Mouse (Mus musculus) midbrain, embryonic 16.5 days (tissue): ENCODE data around the gene Nxph3. TPM values are rescaled to one million over a fixed set of nuclear protein-coding genes. Genes with fewer than 3 reads are reported as not detected.

Source experiments
- ATAC-seq: fragments of 200-750 bp; cut with Nextera tagmentation; 2 replicates; pipeline ENCODE4 v1.8.0; 2017; ENCODE audit warnings: moderate TSS enrichment
- H3K27ac ChIP-seq: fragments of 300-500 bp; sonication (generic); 2 replicates; pipeline ENCODE4 v1.5.1; 2014; ENCODE audit warnings: mild to moderate bottlenecking, low read length, mixed read lengths
- H3K27me3 ChIP-seq: fragments of 300-500 bp; sonication (generic); 2 replicates; pipeline ENCODE4 v1.6.1; 2014; ENCODE audit warnings: low read depth, low read length, mixed read lengths; ENCODE audit not compliant: control insufficient read depth, insufficient read depth
- H3K36me3 ChIP-seq: fragments of 300-500 bp; sonication (generic); 2 replicates; pipeline ENCODE4 v1.6.1; 2014; ENCODE audit warnings: mild to moderate bottlenecking, low read length, moderate library complexity, mixed read lengths; ENCODE audit not compliant: control insufficient read depth, insufficient read depth
- H3K4me1 ChIP-seq: fragments of 300-500 bp; sonication (generic); 2 replicates; pipeline ENCODE4 v1.6.1; 2014; ENCODE audit warnings: mild to moderate bottlenecking, low read length, mixed read lengths; ENCODE audit not compliant: control insufficient read depth, insufficient read depth
- H3K4me2 ChIP-seq: fragments of 300-500 bp; sonication (generic); 2 replicates; pipeline ENCODE4 v1.6.1; 2014; ENCODE audit warnings: mild to moderate bottlenecking, low read length, mixed read lengths
- H3K4me3 ChIP-seq: fragments of 300-500 bp; sonication (generic); 2 replicates; pipeline ENCODE4 v1.5.1; 2014; ENCODE audit warnings: low read depth, mild to moderate bottlenecking, low read length, moderate library complexity, mixed read lengths
- H3K9ac ChIP-seq: fragments of 300-500 bp; sonication (generic); 2 replicates; pipeline ENCODE4 v1.6.1; 2014; ENCODE audit warnings: low read depth, low read length, mixed read lengths
- H3K9me3 ChIP-seq: fragments of 300-500 bp; sonication (generic); replicated peaks from 2 replicates; pipeline ENCODE4 v1.6.1; 2014; ENCODE audit warnings: mild to moderate bottlenecking, low read length, mixed read lengths; ENCODE audit not compliant: control insufficient read depth, poor library complexity, severe bottlenecking
- WGBS: fragments of 180-500 bp; shearing (Covaris S2); extraction: QIAGEN DNeasy Blood & Tissue Kit; methylation state at CpG from one replicate; pipeline ENCODE4 v1.1.7; 2014; 5-methylcytosine and 5-hydroxymethylcytosine counted together
- polyA plus RNA-seq: library from polyadenylated mRNA; unstranded; fragments of >200 nt; fragmentation: Nextera tagmentation; extraction: Ambion mirVana; gene quantifications from 2 replicates; pipeline ENCODE4 v1.2.1, GENCODE M21; 2015

Gene Nxph3
- polyA plus RNA-seq, 1 experiment from 2014 or later = 4.6 TPM

DNA sequence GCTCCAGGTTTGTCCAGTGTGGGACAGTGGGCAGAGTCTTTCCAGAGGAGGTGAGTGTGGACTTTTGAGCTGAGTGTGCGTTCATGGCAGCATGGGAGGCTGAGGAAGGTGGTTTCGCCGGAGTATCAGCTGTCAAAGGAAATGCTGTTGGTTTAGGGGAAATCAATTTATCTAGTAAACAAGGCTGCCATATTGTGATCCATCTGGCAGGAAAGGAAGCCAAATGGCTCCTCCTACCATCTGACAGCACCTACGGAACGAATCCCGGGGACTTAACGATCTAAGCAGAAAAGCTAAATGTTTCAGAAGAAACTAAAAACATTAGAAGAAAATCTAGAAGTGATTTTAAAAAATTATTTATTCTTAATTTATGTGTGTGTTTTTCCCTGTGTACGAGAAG, 12.9 kb upstream of the Nxph3 start:
- Histone ChIP-seq H3K27ac (no peak overlapping the region), H3K4me3 (no peak overlapping the region), H3K9ac (no peak overlapping the region), H3K9me3 (no peaks in the 10 kb centered on the region), H3K4me2 (no peak overlapping the region), H3K27me3 (no peaks in the 10 kb centered on the region), H3K4me1 (no peaks in the 10 kb centered on the region), H3K36me3 (no peaks in the 10 kb centered on the region)
- ATAC-seq = no peak
- 92% methylated on average over 8 of the region's 8 CpGs for WGBS

DNA sequence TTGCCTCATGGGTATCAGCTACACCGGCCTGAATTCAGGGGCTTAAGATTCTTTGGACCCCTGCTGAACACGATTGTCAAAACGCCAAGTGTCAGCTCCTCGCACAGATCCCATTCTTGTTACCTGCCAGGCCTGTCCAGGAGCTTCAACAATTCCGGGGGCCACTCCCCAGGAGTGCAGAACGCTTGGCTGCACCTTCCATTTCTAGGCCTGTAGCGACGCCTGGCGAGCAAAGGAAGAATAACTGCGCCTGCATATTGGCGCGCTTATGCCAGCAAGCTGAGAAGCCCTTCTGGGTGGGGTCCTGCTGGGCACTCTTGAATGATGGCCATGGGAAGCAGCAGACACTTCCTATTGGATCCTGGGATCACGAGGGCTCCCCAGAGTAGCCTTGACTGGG, 7.2 kb upstream of the Nxph3 start:
- H3K36me3 ChIP-seq = no peaks in the 10 kb centered on the region
- H3K4me1 ChIP-seq = peaks cover 10% of the 10 kb centered on the region
- peak overlapping the region; percentile 57 for H3K4me2 ChIP-seq
- peak; percentile 52; the same call in 1 of the 2 replicates for ATAC-seq
- no peak overlapping the region for H3K27ac ChIP-seq
- no peaks in the 10 kb centered on the region for H3K27me3 ChIP-seq
- peak overlapping the region; percentile 49; the same call in 1 of the 2 replicates for H3K9ac ChIP-seq
- under 1% methylated on average over 13 of the region's 13 CpGs for WGBS
- H3K4me3 ChIP-seq = no peak overlapping the region
- no peaks in the 10 kb centered on the region for H3K9me3 ChIP-seq

DNA sequence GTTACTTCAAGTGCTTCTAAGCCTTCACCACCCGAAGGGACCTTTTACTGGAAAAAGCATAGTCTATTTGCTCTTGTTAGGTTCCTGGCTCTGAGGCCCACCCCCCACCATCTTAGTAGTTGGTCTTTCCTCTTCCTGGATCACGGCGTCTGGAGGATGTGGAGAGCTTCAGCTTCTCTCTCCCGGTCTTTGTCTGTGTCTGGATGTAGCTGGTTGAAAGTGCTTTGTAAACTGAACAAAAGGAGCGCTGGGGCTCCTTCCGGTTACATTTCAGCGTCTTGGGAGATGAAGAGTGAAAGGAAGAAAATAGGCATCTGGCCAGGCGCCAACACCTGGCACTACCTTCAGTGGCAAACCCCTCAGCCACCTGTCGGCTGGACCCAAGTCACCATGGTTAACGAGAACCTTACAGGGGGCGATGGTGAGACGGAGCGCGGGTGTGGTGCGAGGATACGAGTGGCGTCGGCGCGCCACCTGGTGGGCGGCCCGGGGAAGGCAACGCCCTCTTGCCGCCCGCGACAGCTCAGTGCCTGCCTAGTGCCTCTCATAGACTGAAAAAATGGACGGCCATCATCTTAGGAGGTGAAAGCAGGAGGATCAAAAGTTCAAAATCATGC, 6.2 kb upstream of the Nxph3 start:
- ATAC-seq = peak; percentile 81
- H3K27ac ChIP-seq = peak overlapping the region; percentile 62
- 4% methylated on average over 27 of the region's 27 CpGs for WGBS
- peak overlapping the region; percentile 47 for H3K9ac ChIP-seq
- H3K27me3 ChIP-seq = no peaks in the 10 kb centered on the region
- H3K4me1 ChIP-seq = peaks cover 10% of the 10 kb centered on the region
- H3K4me2 ChIP-seq = peak overlapping the region; percentile 57
- no peaks in the 10 kb centered on the region for H3K9me3 ChIP-seq
- H3K36me3 ChIP-seq = no peaks in the 10 kb centered on the region
- peak overlapping the region; percentile 23 for H3K4me3 ChIP-seq

DNA sequence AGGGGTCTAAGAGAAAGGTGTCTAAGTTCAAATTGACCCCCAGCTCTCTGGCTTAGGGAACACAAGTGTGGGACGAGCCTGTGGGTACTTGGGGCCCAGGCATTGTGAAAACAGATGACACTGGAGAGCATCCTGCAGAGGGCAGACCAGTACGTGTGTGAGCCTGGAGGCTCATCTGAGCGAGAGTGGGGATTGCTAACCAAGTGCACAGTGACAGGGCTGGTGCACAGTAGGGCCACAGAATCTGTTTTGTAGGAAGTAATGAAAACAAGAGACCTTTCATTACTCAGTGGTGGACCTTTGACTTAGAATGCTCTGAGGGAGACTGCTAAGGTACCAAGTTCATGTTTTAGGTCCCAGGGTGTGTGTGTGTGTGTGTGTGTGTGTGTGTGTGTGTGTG, 5.6 kb upstream of the Nxph3 start:
- Histone ChIP-seq H3K9me3 (no peaks in the 10 kb centered on the region), H3K4me3 (no peak overlapping the region), H3K4me2 (no peak overlapping the region), H3K27ac (no peak overlapping the region; the same call in 1 of the 2 replicates), H3K4me1 (peaks cover 10% of the 10 kb centered on the region), H3K9ac (no peak overlapping the region; the same call in 1 of the 2 replicates), H3K36me3 (no peaks in the 10 kb centered on the region), H3K27me3 (no peaks in the 10 kb centered on the region)
- ATAC-seq = no peak
- 47% methylated on average over 3 of the region's 3 CpGs for WGBS

DNA sequence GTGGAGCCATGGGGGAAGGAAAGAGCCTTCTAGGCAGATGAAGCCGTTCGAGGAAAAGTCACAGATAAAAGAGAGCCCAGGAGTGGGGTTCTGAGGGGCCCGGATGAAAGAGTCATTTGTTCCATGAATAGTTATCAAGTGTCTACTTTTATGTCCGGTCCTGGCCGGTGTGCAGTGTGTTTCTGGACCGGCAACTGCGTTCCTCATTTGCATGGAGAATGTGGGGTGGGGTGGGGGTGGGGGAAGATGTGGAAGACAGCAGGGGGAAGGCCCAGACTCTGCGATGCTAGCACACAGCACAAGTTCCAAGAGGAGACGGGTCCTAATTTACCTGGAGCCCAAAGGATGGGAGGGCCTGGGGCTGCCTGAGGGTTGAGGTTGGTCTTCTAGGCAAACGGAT, 4.9 kb upstream of the Nxph3 start:
- WGBS = 54% methylated on average over 10 of the region's 10 CpGs
- Histone ChIP-seq H3K27me3 (no peaks in the 10 kb centered on the region; the same call in none of the 2 replicates), H3K36me3 (no peaks in the 10 kb centered on the region), H3K4me1 (peaks cover 12% of the 10 kb centered on the region), H3K27ac (no peak overlapping the region), H3K4me2 (no peak overlapping the region), H3K9me3 (no peaks in the 10 kb centered on the region), H3K9ac (no peak overlapping the region), H3K4me3 (no peak overlapping the region)
- ATAC-seq = no peak

DNA sequence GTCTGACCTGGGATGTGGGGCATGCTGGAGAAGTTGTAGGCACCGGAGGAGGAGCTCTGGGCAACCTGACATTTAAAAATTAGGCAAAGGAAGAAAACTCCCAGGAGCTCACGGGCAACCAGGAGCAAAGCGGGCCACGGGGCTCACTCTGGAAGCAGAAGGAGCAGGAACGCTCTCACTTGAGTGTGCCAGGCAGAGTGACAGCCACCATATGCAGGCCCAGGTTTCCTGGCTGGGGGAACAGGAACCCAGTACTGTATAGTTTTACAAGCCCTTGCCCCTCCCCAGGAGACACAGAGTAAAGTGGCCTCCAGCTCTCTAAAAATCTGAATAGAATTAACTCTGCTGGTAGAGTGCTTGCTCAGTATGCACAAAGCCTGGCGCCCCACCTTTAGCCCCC, 2.8 kb upstream of the Nxph3 start:
- H3K27ac ChIP-seq = no peak overlapping the region
- H3K4me1 ChIP-seq = peaks cover 12% of the 10 kb centered on the region
- no peaks in the 10 kb centered on the region for H3K9me3 ChIP-seq
- no peak for ATAC-seq
- H3K27me3 ChIP-seq = peaks cover 10% of the 10 kb centered on the region
- H3K4me2 ChIP-seq = no peak overlapping the region
- no peaks in the 10 kb centered on the region for H3K36me3 ChIP-seq
- WGBS = 53% methylated on average over 6 of the region's 6 CpGs
- no peak overlapping the region for H3K9ac ChIP-seq
- no peak overlapping the region for H3K4me3 ChIP-seq

DNA sequence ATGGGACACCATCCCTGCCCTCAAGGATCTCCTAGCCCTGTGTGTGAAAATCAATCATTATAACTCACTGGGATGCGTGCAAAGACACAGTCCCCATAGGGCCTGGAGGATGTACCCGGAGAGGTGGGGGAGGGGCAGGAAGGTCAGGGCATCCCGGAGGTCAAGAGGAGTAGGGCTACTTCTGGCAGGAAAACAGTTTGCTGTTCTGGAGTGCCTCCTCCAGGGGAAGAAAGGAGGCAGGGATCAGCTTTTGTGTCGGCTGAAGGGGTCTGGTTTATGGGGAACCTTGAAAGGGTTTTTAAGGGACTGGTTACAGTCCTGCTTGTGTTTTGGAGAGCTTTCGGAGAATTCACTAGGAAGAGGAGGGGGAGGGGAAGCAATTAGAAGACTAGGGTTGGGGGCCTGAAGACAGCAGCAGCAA, 2.1 kb upstream of the Nxph3 start:
- Histone ChIP-seq H3K4me3 (no peak overlapping the region), H3K4me2 (no peak overlapping the region), H3K27ac (no peak overlapping the region), H3K4me1 (peaks cover 12% of the 10 kb centered on the region), H3K36me3 (no peaks in the 10 kb centered on the region), H3K27me3 (peaks cover 12% of the 10 kb centered on the region), H3K9me3 (no peaks in the 10 kb centered on the region), H3K9ac (no peak overlapping the region)
- ATAC-seq = no peak
- 7% methylated on average over 5 of the region's 5 CpGs for WGBS

DNA sequence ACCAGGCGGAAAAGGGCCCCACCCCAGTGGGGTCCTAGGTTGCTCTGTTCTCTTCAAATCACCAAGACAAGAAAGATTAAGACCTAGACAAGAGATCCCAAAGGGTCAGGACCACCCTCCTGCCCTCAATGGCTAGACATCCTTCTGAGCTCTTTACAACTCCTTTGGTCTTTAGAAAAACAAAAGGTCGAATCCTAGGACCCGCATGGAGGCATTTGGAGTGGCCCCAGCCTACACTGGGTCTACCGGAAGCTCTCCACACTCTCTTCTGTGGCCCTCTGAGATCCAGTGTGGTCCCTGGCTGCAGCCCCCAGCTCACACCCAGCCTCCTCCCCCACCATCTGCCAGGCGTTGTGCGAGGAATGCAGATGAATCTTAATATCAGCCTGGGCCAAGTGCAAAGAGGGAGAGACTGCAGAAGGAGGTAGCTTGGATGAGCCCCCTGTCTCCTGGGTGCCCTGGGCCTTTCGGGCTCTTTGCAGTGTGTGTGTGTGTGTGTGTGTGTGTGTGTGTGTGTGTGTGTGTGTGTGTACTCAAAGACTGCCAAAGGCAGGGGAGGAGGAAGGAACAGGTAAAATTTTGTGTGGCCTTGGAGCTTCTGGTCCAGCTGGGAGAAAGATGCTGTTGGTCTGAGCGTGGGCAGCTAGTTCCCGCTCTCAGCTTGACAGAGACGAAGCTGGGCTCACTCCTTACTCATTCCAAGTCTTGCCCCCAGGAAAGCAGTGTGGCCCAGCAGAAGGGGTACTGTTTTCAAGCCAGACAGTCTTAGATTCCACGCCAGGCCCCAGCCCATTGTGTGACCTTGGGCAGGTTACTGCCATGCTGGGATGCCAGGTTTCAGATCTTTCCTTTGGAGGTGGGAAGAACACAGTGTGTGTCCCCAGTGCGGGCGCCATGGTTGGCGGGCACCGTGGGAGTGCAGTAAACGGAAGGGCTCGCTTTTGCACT, 1.3 kb upstream of the Nxph3 start:
- Histone ChIP-seq H3K9ac (no peak overlapping the region), H3K4me1 (peaks cover 8% of the 10 kb centered on the region), H3K4me2 (0 out of 2 replicates have a peak overlapping the region, but pooled peaks have one; percentile 96), H3K27ac (no peak overlapping the region), H3K36me3 (no peaks in the 10 kb centered on the region), H3K27me3 (peaks cover 12% of the 10 kb centered on the region), H3K9me3 (no peaks in the 10 kb centered on the region), H3K4me3 (no peak overlapping the region)
- no peak for ATAC-seq
- WGBS = 36% methylated on average over 16 of the region's 17 CpGs
